Mouse (Mus musculus): Measurements from ENCODE around the gene Btbd11. TPM values are rescaled to one million over a fixed set of nuclear protein-coding genes. Genes with fewer than 3 reads are reported as not detected.

The Btbd11 gene
- polyA plus RNA-seq, 1 experiment = 0.85 TPM

GRCm38 (mm10) chr10:85508193-85508794, 121.7 kb downstream of the Btbd11 start:
- Histone ChIP-seq H3K4me3 (replicated peaks; ENCODE audit: control insufficient read depth, low read depth, low read length) (no peak overlapping the region), H3K4me1 (ENCODE audit: control insufficient read depth, insufficient read depth, low read length) (no peaks in the 10 kb centered on the region), H3K27ac (ENCODE audit: control insufficient read depth, insufficient read depth, low read depth, low read length, poor library complexity) (no peak overlapping the region)
- WGBS = 72% methylated on average over 5 of the region's 5 CpGs
- TF ChIP-seq POLR2A (IDR thresholded peaks at IDR 0.05; ENCODE audit: borderline replicate concordance, control insufficient read depth, low read depth, low read length) (no peak), CTCF (IDR thresholded peaks at IDR 0.05; ENCODE audit: control insufficient read depth, insufficient read depth, low read length) (no peak)

GRCm38 (mm10) chr10:85509000-85509399, 122.4 kb downstream of the Btbd11 start:
- Histone ChIP-seq H3K4me3 (replicated peaks; ENCODE audit: control insufficient read depth, low read depth, low read length) (no peak overlapping the region), H3K27ac (ENCODE audit: control insufficient read depth, insufficient read depth, low read depth, low read length, poor library complexity) (no peak overlapping the region), H3K4me1 (ENCODE audit: control insufficient read depth, insufficient read depth, low read length) (no peaks in the 10 kb centered on the region)
- no peak for TF ChIP-seq POLR2A (IDR thresholded peaks at IDR 0.05; ENCODE audit: borderline replicate concordance, control insufficient read depth, low read depth, low read length)
- TF ChIP-seq CTCF (IDR thresholded peaks at IDR 0.05; ENCODE audit: control insufficient read depth, insufficient read depth, low read length) = no peak
- 71% methylated on average over 1 of the region's 1 CpGs for WGBS

GRCm38 (mm10) chr10:85510329-85510728, 123.7 kb downstream of the Btbd11 start:
- no peak for TF ChIP-seq CTCF (IDR thresholded peaks at IDR 0.05; ENCODE audit: control insufficient read depth, insufficient read depth, low read length)
- H3K27ac ChIP-seq (ENCODE audit: control insufficient read depth, insufficient read depth, low read depth, low read length, poor library complexity) = no peak overlapping the region
- no peak overlapping the region for H3K4me3 ChIP-seq (replicated peaks; ENCODE audit: control insufficient read depth, low read depth, low read length)
- WGBS = 61% methylated on average over 3 of the region's 3 CpGs
- H3K4me1 ChIP-seq (ENCODE audit: control insufficient read depth, insufficient read depth, low read length) = no peaks in the 10 kb centered on the region; the same call in 1 of the 2 replicates

- H3K27ac ChIP-seq (ENCODE audit: control insufficient read depth, insufficient read depth, low read depth, low read length, poor library complexity) = no peak overlapping the region
- no peaks in the 10 kb centered on the region; the same call in 1 of the 2 replicates for H3K4me1 ChIP-seq (ENCODE audit: control insufficient read depth, insufficient read depth, low read length)
- 87% methylated on average over 5 of the region's 5 CpGs for WGBS
- H3K4me3 ChIP-seq (replicated peaks; ENCODE audit: control insufficient read depth, low read depth, low read length) = no peak overlapping the region
- TF ChIP-seq CTCF (IDR thresholded peaks at IDR 0.05; ENCODE audit: control insufficient read depth, insufficient read depth, low read length) (no peak), POLR2A (IDR thresholded peaks at IDR 0.05; ENCODE audit: borderline replicate concordance, control insufficient read depth, low read depth, low read length) (no peak)
These were observed 126.2 kb downstream of the Btbd11 start for GRCm38 (mm10) chr10:85512808-85513207.

GRCm38 (mm10) chr10:85517223-85518110, 130.9 kb downstream of the Btbd11 start:
- no peak overlapping the region for H3K4me3 ChIP-seq (replicated peaks; ENCODE audit: control insufficient read depth, low read depth, low read length)
- H3K27ac ChIP-seq (ENCODE audit: control insufficient read depth, insufficient read depth, low read depth, low read length, poor library complexity) = no peak overlapping the region
- no peaks in the 10 kb centered on the region; the same call in 1 of the 2 replicates for H3K4me1 ChIP-seq (ENCODE audit: control insufficient read depth, insufficient read depth, low read length)
- 40% methylated on average over 13 of the region's 13 CpGs for WGBS
- TF ChIP-seq POLR2A (IDR thresholded peaks at IDR 0.05; ENCODE audit: borderline replicate concordance, control insufficient read depth, low read depth, low read length) = no peak
- TF ChIP-seq CTCF (IDR thresholded peaks at IDR 0.05; ENCODE audit: control insufficient read depth, insufficient read depth, low read length) = no peak

GRCm38 (mm10) chr10:85518111-85518409, 131.4 kb downstream of the Btbd11 start:
- Histone ChIP-seq H3K4me1 (ENCODE audit: control insufficient read depth, insufficient read depth, low read length) (no peaks in the 10 kb centered on the region; the same call in 1 of the 2 replicates), H3K4me3 (replicated peaks; ENCODE audit: control insufficient read depth, low read depth, low read length) (no peak overlapping the region), H3K27ac (ENCODE audit: control insufficient read depth, insufficient read depth, low read depth, low read length, poor library complexity) (no peak overlapping the region)
- TF ChIP-seq CTCF (IDR thresholded peaks at IDR 0.05; ENCODE audit: control insufficient read depth, insufficient read depth, low read length) = no peak
- TF ChIP-seq POLR2A (IDR thresholded peaks at IDR 0.05; ENCODE audit: borderline replicate concordance, control insufficient read depth, low read depth, low read length) = no peak
- 75% methylated on average over 6 of the region's 6 CpGs for WGBS

GRCm38 (mm10) chr10:85522220-85522760, 135.7 kb downstream of the Btbd11 start:
- no peak overlapping the region for H3K27ac ChIP-seq (ENCODE audit: control insufficient read depth, insufficient read depth, low read depth, low read length, poor library complexity)
- TF ChIP-seq POLR2A (IDR thresholded peaks at IDR 0.05; ENCODE audit: borderline replicate concordance, control insufficient read depth, low read depth, low read length) (no peak), CTCF (IDR thresholded peaks at IDR 0.05; ENCODE audit: control insufficient read depth, insufficient read depth, low read length) (no peak)
- H3K4me3 ChIP-seq (replicated peaks; ENCODE audit: control insufficient read depth, low read depth, low read length) = no peak overlapping the region
- H3K4me1 ChIP-seq (ENCODE audit: control insufficient read depth, insufficient read depth, low read length) = no peaks in the 10 kb centered on the region
- 75% methylated on average over 7 of the region's 7 CpGs for whole genome bisulfite sequencing

GRCm38 (mm10) chr10:85525267-85526015, 138.8 kb downstream of the Btbd11 start:
- 83% methylated on average over 7 of the region's 7 CpGs for WGBS
- TF ChIP-seq POLR2A (IDR thresholded peaks at IDR 0.05; ENCODE audit: borderline replicate concordance, control insufficient read depth, low read depth, low read length) = no peak
- no peak for TF ChIP-seq CTCF (IDR thresholded peaks at IDR 0.05; ENCODE audit: control insufficient read depth, insufficient read depth, low read length)
- no peak overlapping the region for H3K27ac ChIP-seq (ENCODE audit: control insufficient read depth, insufficient read depth, low read depth, low read length, poor library complexity)
- H3K4me1 ChIP-seq (ENCODE audit: control insufficient read depth, insufficient read depth, low read length) = no peaks in the 10 kb centered on the region
- no peak overlapping the region for H3K4me3 ChIP-seq (replicated peaks; ENCODE audit: control insufficient read depth, low read depth, low read length)

Data from bone marrow, adult 2 months (tissue).